In genomic region chr17:12915881-12916583, GRCm38 (mm10) we compare ENCODE assay signal across 7 mouse cellular contexts. TPM values are rescaled to one million over a fixed set of nuclear protein-coding genes. Genes with fewer than 3 reads are reported as not detected.
DNase-seq lines count a peak whose midpoint lies in the region; ATAC-seq lines count a peak whose summit lies in the region.

TSS of gene Mrpl18 (minus strand) at chr17:12916345.

- H3K9ac ChIP-seq in intestine, embryonic 15.5 days, result peak within 1 kb of the TSS; percentile 96

- H3K4me2 ChIP-seq in intestine, embryonic 15.5 days (replicated peaks), result peak within 1 kb of the TSS; percentile 59

- intact Hi-C loops in gastrocnemius, postnatal 36 days (cut with DNase I), result loop anchor here (5.0 kb wide), 2 partner anchors 61 to 76 kb away; partner anchors contain the start of gene Wtap
- intact Hi-C loops in left cerebral cortex, postnatal 25 days (cut with DNase I), result loop anchor here (5.0 kb wide), 2 partner anchors 46 to 76 kb away; partner anchors contain the start of genes Acat2 and Wtap

- under 1% methylated on average over 56 of the region's 56 CpGs for WGBS in intestine, embryonic 15.5 days
- under 1% methylated on average over 56 of the region's 56 CpGs for WGBS in midbrain, embryonic 10.5 days

- peaks cover 27% of the 10 kb centered on the region for H3K36me3 ChIP-seq in intestine, embryonic 15.5 days
- H3K36me3 ChIP-seq in midbrain, embryonic 10.5 days, result peaks cover 73% of the 10 kb centered on the region

- H3K4me3 ChIP-seq in intestine, embryonic 15.5 days (replicated peaks), result peak within 1 kb of the TSS; percentile 92
- peak within 1 kb of the TSS; percentile 96 for H3K4me3 ChIP-seq in midbrain, embryonic 10.5 days

- no peaks in the 10 kb centered on the region for H3K27me3 ChIP-seq in intestine, embryonic 15.5 days (replicated peaks)
- no peaks in the 10 kb centered on the region for H3K27me3 ChIP-seq in midbrain, embryonic 10.5 days (ENCODE audit: low read depth, poor library complexity, severe bottlenecking)

- peak within 1 kb of the TSS; percentile 92 for H3K27ac ChIP-seq in intestine, embryonic 15.5 days
- H3K27ac ChIP-seq in midbrain, embryonic 10.5 days (replicated peaks), result peak within 1 kb of the TSS; percentile 99

- ATAC-seq in intestine, embryonic 15.5 days, result peak; percentile 99

- no peaks in the 10 kb centered on the region for H3K9me3 ChIP-seq in intestine, embryonic 15.5 days
- no peaks in the 10 kb centered on the region for H3K9me3 ChIP-seq in midbrain, embryonic 10.5 days (replicated peaks)

- H3K4me1 ChIP-seq in intestine, embryonic 15.5 days (replicated peaks), result 0 out of 2 replicates have a peak, but pooled peaks cover 3% of the 10 kb centered on the region
- peaks cover 18% of the 10 kb centered on the region for H3K4me1 ChIP-seq in midbrain, embryonic 10.5 days

- peak; percentile 100 for DNase-seq in adrenal gland, adult 2 months
- DNase-seq in embryo, embryonic 11.5 days (ENCODE audit: low read depth, low spot score), result peak; percentile 98
- peak; percentile 97 to 98 for DNase-seq in gastrocnemius, postnatal 36 days
- peak; percentile 99 to 100 for DNase-seq in left cerebral cortex, postnatal 25 days (ENCODE audit: low spot score in 2 of 2)
- DNase-seq in midbrain, embryonic 10.5 days (ENCODE audit: low spot score), result peak; percentile 100
- DNase-seq in right cerebral cortex, postnatal 4 days, result peak; percentile 95

RNA-seq across cellular contexts. Expression of gene Mrpl18, which starts in this region (rescaled TPM):
- 10 to 100 TPM; 59.6 to 81.3 TPM for total RNA-seq in adrenal gland, adult 2 months (2021)
- polyA plus RNA-seq in adrenal gland, adult 2 months (2012; rRNA removed), result 24.1 and 26.7 TPM in 2 replicates
- 100 to 1,000 TPM in 1 of 2 experiments, 10 to 100 TPM in 1; 92.4 to 107 TPM for total RNA-seq in gastrocnemius, postnatal 36 days (2021)
- polyA plus RNA-seq in intestine, embryonic 15.5 days (2015; fragmentation: Nextera tagmentation; extraction: Ambion mirVana), result 173 and 181 TPM in 2 replicates
- 10 to 100 TPM; 59.7 to 65.2 TPM for total RNA-seq in left cerebral cortex, postnatal 25 days (2021)
- polyA plus RNA-seq in midbrain, embryonic 10.5 days (2016; fragmentation: Nextera tagmentation; extraction: Ambion mirVana), result 185 and 193 TPM in 2 replicates

Comparison
In these comparisons a context has a peak if more than half of its experiments do, and no peak if none do; other contexts are left out.
1. Peak in every context shown above with its lines: DNase-seq, ATAC-seq, H3K4me3 ChIP-seq and H3K27ac ChIP-seq.